Mouse (Mus musculus) hindbrain, embryonic 14.5 days (tissue): ENCODE measurements around the gene Stk10. TPM values are rescaled to one million over a fixed set of nuclear protein-coding genes. Genes with fewer than 3 reads are reported as not detected.

Source experiments
- ATAC-seq: fragments of 200-750 bp; cut with Nextera tagmentation; 2 replicates; pipeline ENCODE4 v1.8.0; 2017; ENCODE audit warnings: moderate number of reproducible peaks, mild to moderate bottlenecking, moderate TSS enrichment, moderate library complexity; ENCODE audit not compliant: low FRiP score
- DNase-seq: peaks from one replicate; pipeline ENCODE4 v3.0.0-alpha.2; 2015; ENCODE audit warnings: low spot score
- H3K27ac ChIP-seq: fragments of 300-500 bp; sonication (generic); 2 replicates; pipeline ENCODE4 v1.5.1; 2014; ENCODE audit warnings: mild to moderate bottlenecking, moderate library complexity
- H3K27me3 ChIP-seq: fragments of 300-500 bp; sonication (generic); 2 replicates; pipeline ENCODE4 v1.6.1; 2014; ENCODE audit warnings: mild to moderate bottlenecking, low read length, mixed read lengths; ENCODE audit not compliant: control insufficient read depth, insufficient read depth
- H3K36me3 ChIP-seq: fragments of 300-500 bp; sonication (generic); replicated peaks from 2 replicates; pipeline ENCODE4 v1.6.1; 2014; ENCODE audit not compliant: control insufficient read depth, insufficient read depth
- H3K4me1 ChIP-seq: fragments of 300-500 bp; sonication (generic); replicated peaks from 2 replicates; pipeline ENCODE4 v1.6.1; 2014; ENCODE audit warnings: antibody characterized with exemption, low read length, mixed read lengths; ENCODE audit not compliant: control insufficient read depth, insufficient read depth
- H3K4me2 ChIP-seq: fragments of 300-500 bp; sonication (generic); replicated peaks from 2 replicates; pipeline ENCODE4 v1.6.1; 2014; ENCODE audit warnings: mild to moderate bottlenecking, moderate library complexity
- H3K4me3 ChIP-seq: fragments of 300-500 bp; sonication (generic); replicated peaks from 2 replicates; pipeline ENCODE4 v1.5.1; 2014; ENCODE audit warnings: mild to moderate bottlenecking, low read length
- H3K9ac ChIP-seq: fragments of 300-500 bp; sonication (generic); 2 replicates; pipeline ENCODE4 v1.6.1; 2014
- H3K9me3 ChIP-seq: fragments of 300-500 bp; sonication (generic); 2 replicates; pipeline ENCODE4 v1.6.1; 2016; ENCODE audit warnings: low read length; ENCODE audit not compliant: control insufficient read depth
- WGBS: fragments of 180-500 bp; shearing (Covaris S2); extraction: QIAGEN DNeasy Blood & Tissue Kit; methylation state at CpG from one replicate; pipeline ENCODE4 v1.1.7; 2014; 5-methylcytosine and 5-hydroxymethylcytosine counted together
- polyA plus RNA-seq: library from polyadenylated mRNA; unstranded; fragments of >200 nt; fragmentation: Nextera tagmentation; extraction: Ambion mirVana; gene quantifications from 2 replicates; pipeline ENCODE4 v1.2.1, GENCODE M21; 2014

Gene Stk10
- polyA plus RNA-seq, 1 experiment from 2014 or later, result 2.2 TPM

- WGBS, result 67% methylated on average over 10 of the region's 10 CpGs
- no peak for ATAC-seq
- no peak overlapping the region for H3K4me2 ChIP-seq
- no peaks in the 10 kb centered on the region for H3K27me3 ChIP-seq
- DNase-seq, result no peak
- H3K9me3 ChIP-seq, result no peaks in the 10 kb centered on the region
- no peak overlapping the region for H3K9ac ChIP-seq
- peaks cover under 1% of the 10 kb centered on the region; the same call in 1 of the 2 replicates for H3K4me1 ChIP-seq
- no peaks in the 10 kb centered on the region for H3K36me3 ChIP-seq
- H3K4me3 ChIP-seq, result no peak overlapping the region
- no peak overlapping the region for H3K27ac ChIP-seq
Observed at GRCm38 (mm10) chr11:32561465-32562355, 28.6 kb downstream of the Stk10 start.

GRCm38 (mm10) chr11:32562706-32563105 lies 29.6 kb downstream of the Stk10 start:
- DNase-seq (no peak), ATAC-seq (no peak)
- no peak overlapping the region for H3K4me3 ChIP-seq
- no peaks in the 10 kb centered on the region for H3K36me3 ChIP-seq
- 74% methylated on average over 5 of the region's 5 CpGs for WGBS
- no peaks in the 10 kb centered on the region for H3K9me3 ChIP-seq
- H3K4me2 ChIP-seq, result no peak overlapping the region
- no peaks in the 10 kb centered on the region for H3K27me3 ChIP-seq
- H3K4me1 ChIP-seq, result peaks cover 8% of the 10 kb centered on the region
- no peak overlapping the region for H3K27ac ChIP-seq
- no peak overlapping the region for H3K9ac ChIP-seq

- no peak for DNase-seq
- H3K27ac ChIP-seq, result no peak overlapping the region
- 33% methylated on average over 3 of the region's 3 CpGs for WGBS
- H3K9me3 ChIP-seq, result no peaks in the 10 kb centered on the region
- no peak overlapping the region for H3K9ac ChIP-seq
- H3K27me3 ChIP-seq, result no peaks in the 10 kb centered on the region
- no peaks in the 10 kb centered on the region for H3K36me3 ChIP-seq
- no peak for ATAC-seq
- H3K4me2 ChIP-seq, result no peak overlapping the region
- no peak overlapping the region for H3K4me3 ChIP-seq
- peaks cover 8% of the 10 kb centered on the region for H3K4me1 ChIP-seq
Observed at GRCm38 (mm10) chr11:32563660-32564059, 30.6 kb downstream of the Stk10 start.

- WGBS, result 73% methylated on average over 4 of the region's 4 CpGs
- Histone ChIP-seq H3K9me3 (no peaks in the 10 kb centered on the region), H3K27ac (no peak overlapping the region), H3K4me3 (no peak overlapping the region), H3K4me2 (no peak overlapping the region), H3K27me3 (no peaks in the 10 kb centered on the region), H3K4me1 (peaks cover 8% of the 10 kb centered on the region), H3K36me3 (no peaks in the 10 kb centered on the region), H3K9ac (no peak overlapping the region)
- DNase-seq, result no peak
- ATAC-seq, result no peak
Observed at GRCm38 (mm10) chr11:32564629-32565028, 31.5 kb downstream of the Stk10 start.

GRCm38 (mm10) chr11:32565088-32565487 lies 32.0 kb downstream of the Stk10 start:
- peaks cover 8% of the 10 kb centered on the region for H3K4me1 ChIP-seq
- no peak overlapping the region for H3K27ac ChIP-seq
- no peaks in the 10 kb centered on the region for H3K36me3 ChIP-seq
- H3K4me3 ChIP-seq, result no peak overlapping the region
- H3K4me2 ChIP-seq, result no peak overlapping the region
- H3K27me3 ChIP-seq, result no peaks in the 10 kb centered on the region
- DNase-seq, result no peak
- no peaks in the 10 kb centered on the region for H3K9me3 ChIP-seq
- WGBS, result 59% methylated on average over 8 of the region's 8 CpGs
- no peak for ATAC-seq
- no peak overlapping the region for H3K9ac ChIP-seq

- H3K4me3 ChIP-seq, result no peak overlapping the region
- ATAC-seq, result no peak
- H3K9me3 ChIP-seq, result no peaks in the 10 kb centered on the region
- H3K27me3 ChIP-seq, result no peaks in the 10 kb centered on the region
- DNase-seq, result no peak
- no peak overlapping the region for H3K4me2 ChIP-seq
- H3K9ac ChIP-seq, result no peak overlapping the region
- no peaks in the 10 kb centered on the region for H3K36me3 ChIP-seq
- peaks cover 8% of the 10 kb centered on the region for H3K4me1 ChIP-seq
- no peak overlapping the region for H3K27ac ChIP-seq
- 91% methylated on average over 6 of the region's 6 CpGs for WGBS
Observed at GRCm38 (mm10) chr11:32566184-32566583, 33.1 kb downstream of the Stk10 start.

GRCm38 (mm10) chr11:32567000-32567855 lies 34.1 kb downstream of the Stk10 start:
- H3K27ac ChIP-seq, result no peak overlapping the region
- WGBS, result 81% methylated on average over 10 of the region's 10 CpGs
- ATAC-seq (no peak), DNase-seq (no peak)
- peaks cover 8% of the 10 kb centered on the region for H3K4me1 ChIP-seq
- H3K36me3 ChIP-seq, result no peaks in the 10 kb centered on the region
- no peak overlapping the region for H3K9ac ChIP-seq
- no peaks in the 10 kb centered on the region for H3K27me3 ChIP-seq
- no peak overlapping the region for H3K4me2 ChIP-seq
- no peak overlapping the region for H3K4me3 ChIP-seq
- no peaks in the 10 kb centered on the region for H3K9me3 ChIP-seq

- Histone ChIP-seq H3K27ac (no peak overlapping the region), H3K36me3 (no peaks in the 10 kb centered on the region), H3K4me2 (no peak overlapping the region), H3K9me3 (no peaks in the 10 kb centered on the region), H3K9ac (no peak overlapping the region), H3K4me3 (no peak overlapping the region), H3K4me1 (peaks cover 8% of the 10 kb centered on the region), H3K27me3 (no peaks in the 10 kb centered on the region)
- 88% methylated on average over 7 of the region's 7 CpGs for WGBS
- ATAC-seq (no peak), DNase-seq (no peak)
Observed at GRCm38 (mm10) chr11:32568060-32568459, 35.0 kb downstream of the Stk10 start.

GRCm38 (mm10) chr11:32568637-32569293 lies 35.7 kb downstream of the Stk10 start:
- ATAC-seq (no peak), DNase-seq (no peak)
- Histone ChIP-seq H3K27me3 (no peaks in the 10 kb centered on the region), H3K36me3 (no peaks in the 10 kb centered on the region), H3K4me3 (no peak overlapping the region), H3K4me1 (peaks cover 8% of the 10 kb centered on the region), H3K4me2 (no peak overlapping the region), H3K9me3 (no peaks in the 10 kb centered on the region), H3K9ac (no peak overlapping the region), H3K27ac (no peak overlapping the region)
- 85% methylated on average over 15 of the region's 15 CpGs for WGBS
